Mouse (Mus musculus) spleen, adult 2 months (tissue): ENCODE results near the gene Mknk2. TPM values are rescaled to one million over a fixed set of nuclear protein-coding genes. Genes with fewer than 3 reads are reported as not detected.

ENCODE experiments used
- DNase-seq, 2 experiments: peaks; one replicate each; pipeline versions ENCODE4 v3.0.0 to v3.0.0-alpha.2; 2012 to 2021; ENCODE audit warnings: low spot score in 2 of 2, low read depth in 1 of 2
- H3K27ac ChIP-seq: fragments of 200-500 bp; 2 replicates; pipeline ENCODE4 v1.5.1; 2012; ENCODE audit warnings: low read length, inconsistent platforms; ENCODE audit not compliant: insufficient read depth
- H3K27me3 ChIP-seq: fragments of 200-500 bp; 2 replicates; pipeline ENCODE4 v1.6.1; 2012; ENCODE audit warnings: mild to moderate bottlenecking, moderate library complexity, low read length, inconsistent platforms; ENCODE audit not compliant: control insufficient read depth, insufficient read depth
- H3K36me3 ChIP-seq: fragments of 200-500 bp; 2 replicates; pipeline ENCODE4 v1.6.1; 2012; ENCODE audit warnings: mild to moderate bottlenecking, low read length, inconsistent platforms; ENCODE audit not compliant: control insufficient read depth, insufficient read depth
- H3K4me1 ChIP-seq: fragments of 200-500 bp; 2 replicates; pipeline ENCODE4 v1.6.1; 2011; ENCODE audit warnings: inconsistent platforms; ENCODE audit not compliant: control insufficient read depth, insufficient read depth, insufficient read length
- H3K4me3 ChIP-seq: fragments of 200-500 bp; 2 replicates; pipeline ENCODE4 v1.5.1; 2011; ENCODE audit warnings: mild to moderate bottlenecking, inconsistent platforms; ENCODE audit not compliant: insufficient read depth, insufficient read length; ENCODE audit errors: extremely low read depth
- CTCF ChIP-seq: fragments of 200-500 bp; IDR thresholded peaks from 2 replicates; pipeline ENCODE4 v1.5.1; 2011; ENCODE audit warnings: mild to moderate bottlenecking, inconsistent platforms; ENCODE audit not compliant: insufficient read depth, insufficient read length, insufficient replicate concordance; ENCODE audit errors: extremely low read depth
- POLR2A ChIP-seq: fragments of 200-500 bp; IDR thresholded peaks from 2 replicates; pipeline ENCODE4 v1.6.1; 2011; ENCODE audit warnings: low read depth, low read length, inconsistent platforms
- WGBS: fragments of 180-500 bp; shearing (Covaris S2); methylation state at CpG from one replicate; pipeline ENCODE4 v1.1.7; 2018; 5-methylcytosine and 5-hydroxymethylcytosine counted together
- polyA plus RNA-seq: library from polyadenylated mRNA; depleted of rRNA; stranded (reverse); fragments of >200 nt; gene quantifications from 2 replicates; pipeline ENCODE4 v1.2.3, GENCODE M21; 2012

The Mknk2 gene
- polyA plus RNA-seq, 1 experiment = 351 TPM

GRCm38 (mm10) chr10:80697393-80697787 lies 19.5 kb upstream of the Mknk2 start:
- Histone ChIP-seq H3K27me3 (no peaks in the 10 kb centered on the region), H3K4me1 (peaks cover 57% of the 10 kb centered on the region; the same call in 1 of the 2 replicates), H3K27ac (peak overlapping the region; percentile 88), H3K4me3 (no peak overlapping the region), H3K36me3 (peaks cover 4% of the 10 kb centered on the region; the same call in 1 of the 2 replicates)
- TF ChIP-seq CTCF (no peak), POLR2A (no peak)
- 69% methylated on average over 8 of the region's 8 CpGs for WGBS
- no peak for DNase-seq

DNA sequence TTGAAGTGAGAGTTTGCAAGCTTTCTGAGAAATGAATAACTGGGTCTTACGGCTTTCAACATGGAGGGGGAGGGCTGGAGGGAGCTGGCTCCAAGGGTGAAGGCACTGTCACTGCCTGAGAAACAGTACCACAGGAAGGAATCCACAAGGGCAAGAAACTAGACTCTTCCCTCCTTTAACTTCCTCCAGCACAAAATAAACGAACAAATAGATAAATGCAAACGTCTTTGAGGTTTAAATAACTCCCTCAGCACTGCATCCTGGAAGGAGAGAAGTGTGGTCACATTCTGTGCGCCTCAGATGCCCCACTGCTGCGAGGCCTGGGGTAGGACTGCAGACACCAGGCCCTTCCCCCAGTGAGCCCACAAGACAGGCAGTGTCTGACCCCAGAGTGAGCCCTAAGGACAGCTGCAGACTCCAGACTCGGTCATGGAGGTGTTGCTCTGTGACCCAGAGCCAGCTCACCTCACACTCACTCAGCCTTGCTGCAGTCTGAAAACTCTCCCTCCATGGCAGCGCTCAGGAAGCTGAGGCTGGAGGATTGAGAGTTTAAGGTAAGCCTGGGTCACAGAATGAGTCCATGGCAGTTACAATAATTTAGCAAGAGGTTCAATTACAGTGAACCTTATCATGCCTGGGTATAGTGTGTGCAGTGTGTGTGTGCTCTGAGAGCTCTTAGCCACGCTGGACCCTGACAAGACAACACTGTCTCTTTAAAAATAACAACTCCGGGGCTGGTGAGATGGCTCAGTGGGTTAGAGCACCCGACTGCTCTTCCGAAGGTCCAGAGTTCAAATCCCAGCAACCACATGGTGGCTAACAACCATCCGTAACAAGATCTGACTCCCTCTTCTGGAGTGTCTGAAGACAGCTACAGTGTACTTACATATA lies 18.8 kb upstream of the Mknk2 start:
- peak overlapping the region; percentile 5; the same call in 1 of the 2 replicates for H3K4me3 ChIP-seq
- H3K4me1 ChIP-seq = peaks cover 63% of the 10 kb centered on the region; the same call in 1 of the 2 replicates
- no peaks in the 10 kb centered on the region for H3K27me3 ChIP-seq
- WGBS = 26% methylated on average over 12 of the region's 12 CpGs
- no peak for DNase-seq
- peaks cover 4% of the 10 kb centered on the region; the same call in 1 of the 2 replicates for H3K36me3 ChIP-seq
- TF ChIP-seq CTCF (no peak), POLR2A (no peak)
- peak overlapping the region; percentile 99 for H3K27ac ChIP-seq

DNA sequence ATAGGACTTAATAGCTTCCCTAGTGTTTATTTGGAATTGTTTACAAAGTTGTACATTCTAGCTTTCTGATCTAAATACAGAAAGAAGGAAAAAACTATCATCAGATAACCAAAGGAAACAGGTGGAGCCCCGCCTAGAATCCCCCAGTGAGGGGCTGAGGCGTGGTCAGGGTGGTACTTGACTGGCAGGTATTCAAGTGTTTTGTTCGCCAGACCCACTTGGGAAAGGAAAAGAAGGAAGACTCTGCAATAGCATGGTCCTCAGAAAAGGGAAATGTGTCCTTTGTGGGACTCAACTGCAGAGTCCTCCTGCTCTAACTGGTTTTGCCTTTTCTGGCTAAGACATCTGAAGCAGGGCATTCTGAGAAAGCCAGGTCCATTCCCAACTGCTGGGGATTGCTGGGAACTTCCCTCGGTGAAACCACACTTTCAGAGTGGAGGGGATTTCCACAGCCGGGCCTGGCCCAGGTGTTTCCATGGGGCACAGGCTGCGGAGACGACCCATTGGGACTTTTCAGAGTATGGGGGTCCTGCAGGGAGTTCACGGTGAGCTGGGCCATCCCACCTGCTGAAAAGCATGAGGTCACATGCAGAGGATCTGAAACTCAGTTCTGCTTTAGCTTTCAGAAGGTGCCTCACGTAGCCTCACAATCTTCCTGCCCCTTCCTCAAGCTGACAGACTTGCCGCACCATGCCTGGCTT lies 18.0 kb upstream of the Mknk2 start:
- WGBS = 5% methylated on average over 10 of the region's 10 CpGs
- Histone ChIP-seq H3K27ac (peak overlapping the region; percentile 99), H3K4me1 (peaks cover 71% of the 10 kb centered on the region; the same call in 1 of the 2 replicates), H3K36me3 (peaks cover 7% of the 10 kb centered on the region; the same call in 1 of the 2 replicates), H3K4me3 (peak overlapping the region; percentile 5; the same call in 1 of the 2 replicates), H3K27me3 (no peaks in the 10 kb centered on the region)
- no peak for TF ChIP-seq CTCF
- TF ChIP-seq POLR2A = no peak; the same call in 1 of the 2 replicates
- peak in 1 of 2 experiments; percentile 57 for DNase-seq

- H3K4me3 ChIP-seq = peak overlapping the region; percentile 19; the same call in 1 of the 2 replicates
- H3K27ac ChIP-seq = peak overlapping the region; percentile 99
- H3K36me3 ChIP-seq = peaks cover 14% of the 10 kb centered on the region
- H3K4me1 ChIP-seq = peaks cover 71% of the 10 kb centered on the region; the same call in 1 of the 2 replicates
- TF ChIP-seq POLR2A (peak; percentile 52; the same call in 1 of the 2 replicates), CTCF (no peak)
- WGBS = 3% methylated on average over 2 of the region's 2 CpGs
- peak; percentile 90 to 93 for DNase-seq
- no peaks in the 10 kb centered on the region for H3K27me3 ChIP-seq
Measured at GRCm38 (mm10) chr10:80695186-80695585, 17.3 kb upstream of the Mknk2 start.

DNA sequence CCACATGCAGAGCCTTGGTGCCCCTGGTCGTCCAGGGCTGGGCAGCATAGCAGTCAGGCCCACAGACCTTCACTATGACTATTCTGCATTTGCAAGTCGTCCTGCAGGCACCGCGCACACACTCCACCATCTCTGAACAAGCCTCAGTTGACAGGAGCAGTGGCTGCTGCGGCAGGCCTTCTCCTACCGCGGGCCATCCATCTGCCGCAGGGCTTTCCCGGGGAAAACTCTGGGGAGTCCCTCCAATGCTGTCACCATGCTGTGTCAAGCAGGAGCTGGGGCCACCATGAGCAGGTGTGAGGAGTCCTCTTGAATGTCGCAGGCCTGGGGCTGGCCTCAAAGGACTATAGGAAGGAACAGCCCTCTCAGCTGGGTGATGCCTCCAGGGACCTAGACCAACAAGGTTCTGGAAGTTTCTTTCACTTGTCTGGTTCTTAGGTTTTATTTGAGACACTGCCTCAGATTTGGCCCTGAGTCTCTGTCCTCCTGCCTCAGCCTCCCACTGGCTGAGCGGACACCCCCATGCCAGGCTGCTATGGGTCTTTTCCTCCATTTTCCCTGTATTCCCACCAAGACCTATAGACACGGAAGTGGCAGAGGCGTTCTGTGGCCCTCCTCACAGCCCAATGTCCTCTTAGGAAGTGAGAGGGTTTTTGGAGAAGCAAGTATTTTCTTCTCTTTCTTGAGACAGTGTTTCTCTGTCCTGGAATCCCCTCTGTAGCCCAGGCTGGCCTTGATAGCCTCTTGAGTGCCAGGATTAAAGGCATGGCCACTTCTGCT lies 16.4 kb upstream of the Mknk2 start:
- Histone ChIP-seq H3K4me1 (peaks cover 66% of the 10 kb centered on the region; the same call in 1 of the 2 replicates), H3K27me3 (no peaks in the 10 kb centered on the region), H3K36me3 (peaks cover 22% of the 10 kb centered on the region), H3K27ac (peak overlapping the region; percentile 99), H3K4me3 (no peak overlapping the region)
- no peak for DNase-seq
- TF ChIP-seq POLR2A (no peak), CTCF (no peak)
- WGBS = 56% methylated on average over 13 of the region's 13 CpGs

GRCm38 (mm10) chr10:80693401-80694045 lies 15.6 kb upstream of the Mknk2 start:
- H3K27ac ChIP-seq = peak overlapping the region; percentile 99
- no peak for TF ChIP-seq POLR2A
- no peak for TF ChIP-seq CTCF
- peaks cover 60% of the 10 kb centered on the region; the same call in 1 of the 2 replicates for H3K4me1 ChIP-seq
- peaks cover 24% of the 10 kb centered on the region for H3K36me3 ChIP-seq
- no peaks in the 10 kb centered on the region for H3K27me3 ChIP-seq
- no peak for DNase-seq
- WGBS = 61% methylated on average over 12 of the region's 12 CpGs
- no peak overlapping the region for H3K4me3 ChIP-seq
